Mouse (Mus musculus) adipocyte (in vitro differentiated cells): ENCODE measurements around the gene Rbm33.
A peak's percentile ranks its signal among the peaks of the same experiment; 100 is the strongest.

ENCODE experiments used
- DNase-seq: peaks from one replicate; pipeline ENCODE4 v3.0.0-alpha.2; 2016; ENCODE audit warnings: low spot score

The Rbm33 gene

DNA sequence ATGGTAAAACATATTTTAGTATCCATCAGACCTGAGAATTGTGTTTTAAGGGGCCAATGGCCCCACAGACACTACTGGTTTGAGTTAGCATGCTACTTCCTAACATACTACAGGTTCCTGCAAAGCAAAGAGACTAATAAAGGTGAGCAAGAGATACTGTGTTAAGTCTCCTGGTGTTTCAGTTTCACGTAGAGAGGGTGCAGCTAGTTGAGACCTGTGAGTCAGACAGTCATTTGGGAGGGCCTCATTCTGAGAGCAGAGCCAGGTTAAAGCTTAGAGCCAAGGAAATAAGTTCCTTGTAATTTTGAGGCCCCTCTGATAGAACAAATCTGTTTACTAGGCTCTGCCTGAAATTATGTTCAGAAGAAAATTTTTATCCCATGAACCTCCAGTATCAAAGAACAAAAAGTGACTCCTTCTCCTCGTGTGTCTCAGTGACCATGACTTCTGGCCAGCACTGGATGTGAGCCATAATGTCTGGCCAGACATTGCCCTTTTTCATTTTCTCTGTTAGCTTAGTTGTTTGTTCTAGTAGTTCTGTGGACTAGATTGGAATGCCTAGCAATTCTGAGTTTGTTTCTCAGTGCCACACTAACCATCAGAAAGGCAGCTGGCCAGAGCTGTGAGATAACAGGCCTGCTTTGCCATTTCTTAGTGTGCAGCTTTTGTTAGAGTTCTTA lies 95.2 kb downstream of the Rbm33 start:
- peak; percentile 72 for DNase-seq

DNA sequence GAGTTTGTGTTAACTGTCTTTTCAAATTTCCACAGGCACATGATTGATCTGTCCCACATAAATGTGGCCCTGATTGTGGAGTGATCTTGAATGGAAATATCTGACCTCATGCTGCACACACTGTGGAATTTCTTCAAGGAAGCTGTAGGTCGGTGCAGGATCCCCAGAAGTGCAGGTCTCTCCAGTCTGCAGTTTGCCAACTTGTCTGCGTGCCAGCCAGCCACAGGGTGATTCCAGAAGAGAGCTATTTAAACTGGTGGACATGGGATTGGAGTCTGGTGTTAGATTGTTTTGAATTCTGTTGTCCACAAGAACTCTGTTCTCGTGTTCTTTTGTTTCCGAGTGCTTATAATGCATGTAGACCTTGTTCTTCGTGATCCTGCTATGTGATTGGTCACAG lies 96.6 kb downstream of the Rbm33 start:
- peak; percentile 9 for DNase-seq

DNA sequence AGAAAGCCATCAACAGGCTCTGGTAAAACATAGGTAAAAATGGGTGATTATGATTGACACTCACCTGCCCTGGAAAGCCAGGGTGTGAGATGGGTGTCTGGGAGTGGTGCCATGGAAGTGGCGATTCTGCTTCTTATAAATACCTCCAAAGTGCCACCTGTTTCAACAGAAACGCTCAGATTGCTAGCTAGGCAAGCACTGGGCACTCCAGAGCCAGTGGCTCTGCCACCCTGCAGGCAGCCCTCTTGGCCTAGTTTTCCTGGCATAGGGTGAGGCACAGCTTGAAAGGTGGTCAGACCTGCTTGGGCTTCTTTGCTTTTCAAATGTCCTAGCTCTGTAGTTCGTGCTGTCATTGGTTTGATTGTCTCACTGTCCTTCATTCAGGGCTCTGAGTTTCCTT lies 97.2 kb downstream of the Rbm33 start:
- DNase-seq = no peak

DNA sequence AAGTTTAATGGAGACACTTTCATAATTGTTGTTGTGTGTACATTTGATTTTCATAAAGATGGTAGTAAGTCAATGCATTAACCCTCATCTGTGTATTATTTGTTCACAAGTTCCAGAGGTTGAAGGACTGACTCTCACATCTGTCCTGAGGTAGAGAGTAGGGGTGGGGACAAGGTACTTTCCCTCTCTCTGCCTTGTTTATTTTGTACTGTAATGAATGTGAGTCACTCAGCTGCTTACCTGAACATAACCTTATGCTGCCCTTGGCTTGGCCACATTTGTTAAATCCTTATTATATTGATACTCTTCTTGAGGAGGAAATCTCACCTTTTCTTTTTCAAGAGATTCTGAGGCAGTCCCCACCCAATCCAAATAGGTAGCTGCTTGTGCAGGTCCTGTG lies 99.1 kb downstream of the Rbm33 start:
- DNase-seq = no peak

DNA sequence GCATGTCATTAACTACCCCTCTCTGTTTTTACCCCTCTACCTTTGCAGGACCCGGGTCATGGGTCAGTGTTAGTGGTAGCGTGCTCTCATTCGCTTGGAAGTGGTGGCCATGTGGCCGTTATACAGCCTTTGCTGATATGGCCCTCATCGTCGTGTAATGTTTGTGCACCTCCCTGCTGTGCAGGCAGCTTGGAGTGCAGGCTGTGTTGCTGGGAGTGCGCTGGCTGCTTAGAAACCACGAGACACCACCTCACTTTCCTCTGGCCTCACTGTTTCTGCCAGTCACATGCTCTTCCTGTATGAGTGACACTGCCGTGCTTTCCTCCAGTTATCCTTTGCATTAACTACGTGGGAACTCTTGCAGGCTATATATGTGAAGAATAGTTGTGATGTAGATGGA lies 101.8 kb downstream of the Rbm33 start:
- no peak for DNase-seq

DNA sequence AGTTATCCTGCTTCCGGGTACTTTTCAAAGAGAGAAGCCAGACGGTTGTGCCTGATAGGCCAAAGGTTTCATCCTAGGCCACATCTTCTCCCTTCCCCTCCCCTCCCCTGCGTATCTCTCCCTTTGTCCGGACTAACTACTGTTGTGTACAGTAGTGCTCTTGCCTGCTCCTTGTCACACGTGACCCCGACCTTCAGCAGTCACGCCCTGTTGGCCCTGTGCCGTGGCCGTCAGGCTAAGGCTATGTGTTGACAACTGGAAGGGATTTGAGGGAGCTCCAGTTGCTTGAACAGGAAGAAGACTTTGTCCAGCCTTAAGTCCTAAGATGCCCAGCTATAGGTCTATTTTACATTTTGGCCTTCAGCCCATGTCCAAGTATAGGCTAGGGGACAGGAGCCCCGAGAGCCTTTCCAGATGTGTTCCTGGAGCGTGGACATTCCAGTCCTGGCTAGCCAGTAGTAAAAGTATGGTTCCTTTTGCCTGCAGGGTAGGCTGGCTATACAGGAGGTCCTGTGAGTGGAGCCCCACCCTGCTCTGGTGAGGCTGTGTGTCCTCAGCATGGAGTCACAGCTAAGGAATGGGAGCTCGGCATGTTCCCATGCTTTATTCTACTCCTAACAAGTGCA lies 102.8 kb downstream of the Rbm33 start:
- no peak for DNase-seq

DNA sequence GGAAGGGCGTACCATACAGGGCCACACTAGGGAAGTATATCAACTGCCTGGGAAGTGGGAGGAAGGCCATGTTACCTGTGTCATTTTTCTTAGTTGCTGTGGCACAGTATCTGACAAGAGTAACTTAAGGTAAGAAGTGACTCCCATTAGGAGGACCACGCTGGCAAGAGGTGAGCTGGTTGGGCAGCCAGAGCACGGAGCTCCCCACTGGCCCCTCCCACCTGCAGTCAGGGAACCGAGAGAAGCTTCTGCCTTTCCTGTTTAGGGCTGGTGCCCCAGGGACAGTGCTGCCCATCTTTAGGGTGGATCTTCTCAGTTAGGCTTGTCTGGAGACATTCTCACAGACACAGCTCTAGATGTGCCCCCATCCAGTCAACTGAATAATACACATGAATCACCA lies 106.9 kb downstream of the Rbm33 start:
- no peak for DNase-seq

DNA sequence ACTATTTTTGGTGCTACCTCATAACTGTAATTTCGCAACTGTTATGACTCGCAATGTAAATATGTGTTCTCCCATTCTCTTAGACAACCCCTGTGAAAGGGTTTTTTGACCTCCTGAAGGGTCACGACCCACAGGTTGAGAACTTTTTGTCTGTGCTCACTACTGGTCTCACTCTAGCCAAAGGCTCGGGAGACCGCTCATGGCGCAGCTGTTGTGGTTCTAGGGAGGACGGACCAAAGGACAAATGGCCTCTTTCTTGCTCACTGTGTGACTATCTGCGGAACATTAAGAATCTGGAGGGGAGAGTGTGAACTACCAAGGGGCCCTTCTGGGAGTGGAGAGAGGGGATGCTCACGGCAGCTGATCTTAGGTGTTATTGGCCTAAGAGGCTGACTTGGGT lies 109.0 kb downstream of the Rbm33 start:
- DNase-seq = no peak

DNA sequence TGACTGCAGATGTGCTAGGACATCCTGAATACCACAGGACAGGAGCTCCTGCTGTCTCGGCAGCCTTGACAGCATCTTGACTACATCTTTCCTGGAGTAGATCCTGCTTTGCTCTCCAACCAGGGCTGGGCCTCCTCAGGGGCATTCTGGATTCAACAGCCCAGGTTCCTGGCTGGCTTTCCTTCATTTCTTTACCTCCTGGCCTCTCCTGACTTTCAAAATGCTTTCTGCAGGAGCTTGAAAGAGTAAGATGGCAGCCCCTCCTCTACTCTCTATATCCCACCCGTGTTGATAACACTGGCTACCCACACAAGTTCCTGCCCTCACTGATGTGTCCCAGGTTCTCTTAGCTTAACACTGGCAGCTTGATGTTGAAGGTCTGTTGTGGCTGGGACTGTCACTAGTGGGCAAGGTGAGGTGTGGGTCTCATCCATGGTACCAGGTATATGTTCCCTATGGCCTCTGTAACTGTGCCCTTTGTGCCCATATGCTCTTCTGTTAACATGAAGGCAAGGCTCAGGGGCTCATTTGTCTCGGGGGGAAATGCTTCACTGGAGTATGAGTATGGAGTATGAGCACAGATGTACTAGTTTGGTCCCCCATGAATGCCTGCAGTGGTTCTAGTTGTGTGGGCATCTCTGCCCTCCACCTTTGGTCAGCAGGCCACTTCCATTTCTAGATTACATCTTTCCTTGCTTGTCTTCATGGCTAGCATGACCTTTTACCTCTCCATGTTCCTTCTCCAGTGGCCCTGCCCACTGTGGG lies 133.4 kb downstream of the Rbm33 start:
- no peak for DNase-seq

DNA sequence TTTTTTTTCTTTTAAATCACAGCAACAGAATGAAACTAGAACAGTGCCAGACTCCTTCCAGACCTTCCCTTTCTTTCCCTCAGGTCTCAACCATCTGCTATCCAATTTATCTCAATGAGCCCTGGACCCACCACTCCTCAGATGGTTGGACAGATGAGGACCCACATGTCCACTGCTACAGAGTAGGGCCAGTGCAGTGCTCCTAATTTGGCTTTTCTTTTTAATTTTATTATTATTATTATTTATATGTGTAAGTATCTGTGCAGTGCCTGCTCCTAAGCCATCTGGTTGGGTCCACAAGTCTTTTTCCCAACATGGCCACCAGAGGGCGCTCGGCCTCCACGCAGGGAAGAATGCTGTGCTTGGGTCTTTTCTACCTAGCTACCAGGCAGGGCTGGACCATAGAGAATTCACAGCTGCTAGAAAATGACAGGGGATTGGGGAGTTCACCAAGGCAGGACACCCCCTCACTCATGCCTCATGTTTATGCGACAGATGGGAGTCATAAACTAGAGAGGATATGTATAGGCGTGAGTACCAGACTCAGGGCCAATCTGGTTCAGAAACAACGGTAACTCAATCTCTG lies 134.2 kb downstream of the Rbm33 start:
- peak; percentile 78 for DNase-seq

DNA sequence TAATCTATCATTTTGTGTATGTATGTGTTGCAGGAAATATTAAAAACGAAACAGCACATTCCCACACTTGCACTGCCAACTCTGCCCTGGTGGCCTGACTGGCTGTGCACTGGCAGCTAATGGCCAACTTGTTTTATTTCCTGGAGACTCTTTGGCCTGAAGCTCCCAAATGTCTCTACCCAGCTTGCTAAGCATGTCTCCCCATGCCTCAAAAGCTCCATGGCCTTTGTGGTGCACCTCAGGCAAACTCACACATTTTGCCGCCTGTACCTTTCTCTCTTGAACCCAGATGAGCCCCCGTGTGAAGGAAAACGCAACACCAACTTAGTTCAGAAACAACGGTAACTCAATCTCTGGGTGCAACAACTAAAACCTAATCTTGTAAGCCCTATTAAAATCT lies 136.2 kb downstream of the Rbm33 start:
- DNase-seq = no peak

DNA sequence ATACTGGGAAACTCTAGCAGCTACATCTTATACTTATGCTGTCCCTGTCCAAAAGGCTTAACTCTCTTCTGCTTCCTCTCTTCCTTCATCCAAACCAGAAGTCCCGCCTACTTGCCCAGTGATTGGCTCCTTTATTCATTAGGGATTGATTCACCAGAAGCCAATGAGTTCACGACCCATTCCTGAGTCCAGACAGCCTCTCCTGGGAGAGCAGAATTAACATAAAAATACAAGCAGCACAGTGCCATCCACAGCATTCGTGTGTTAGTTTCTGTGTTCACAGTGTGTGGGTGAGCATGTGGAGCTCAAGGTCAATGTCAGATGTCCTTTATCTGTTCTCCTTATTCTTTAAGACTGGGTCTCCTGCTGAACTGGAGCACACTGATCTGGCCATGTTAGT lies 136.6 kb downstream of the Rbm33 start:
- DNase-seq = no peak

DNA sequence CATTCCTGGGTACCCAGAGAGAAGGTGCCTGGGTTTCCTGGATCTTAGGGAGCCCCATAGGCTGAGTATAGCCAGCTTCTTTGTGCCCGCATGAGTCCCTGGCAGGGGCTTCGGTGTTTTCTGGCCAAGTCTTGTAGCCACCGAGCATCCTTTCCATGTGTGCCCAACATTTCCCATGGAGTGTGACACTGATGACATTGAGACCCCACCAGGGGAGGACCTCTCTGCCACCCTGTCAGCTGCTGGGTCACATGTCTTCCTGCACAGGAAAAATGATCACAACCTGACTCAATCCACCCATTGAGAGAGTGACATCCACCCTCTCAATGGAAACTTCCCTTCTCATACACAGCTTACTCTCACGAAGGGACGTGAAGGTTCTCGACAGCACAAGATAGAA lies 137.6 kb downstream of the Rbm33 start:
- DNase-seq = no peak

DNA sequence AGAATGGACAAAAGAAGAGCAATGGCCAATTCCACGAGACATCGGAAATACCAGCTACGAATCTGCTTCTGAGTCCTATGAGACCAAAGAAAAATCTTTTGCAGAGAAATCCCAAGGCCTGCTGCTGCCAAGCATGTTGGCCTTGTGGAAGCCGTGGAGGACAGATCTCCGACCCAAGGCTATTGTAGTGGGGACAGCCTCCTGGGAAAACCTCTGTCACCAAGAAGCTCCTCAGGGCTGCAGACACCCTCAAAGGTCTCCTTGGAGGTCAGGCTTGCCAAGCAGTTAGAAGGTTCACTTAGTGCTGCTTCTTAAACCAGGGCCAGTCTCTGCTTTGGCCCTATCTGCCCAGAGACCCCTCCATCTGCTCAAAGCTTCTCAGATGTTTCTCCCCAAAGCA lies 138.8 kb downstream of the Rbm33 start:
- no peak for DNase-seq

DNA sequence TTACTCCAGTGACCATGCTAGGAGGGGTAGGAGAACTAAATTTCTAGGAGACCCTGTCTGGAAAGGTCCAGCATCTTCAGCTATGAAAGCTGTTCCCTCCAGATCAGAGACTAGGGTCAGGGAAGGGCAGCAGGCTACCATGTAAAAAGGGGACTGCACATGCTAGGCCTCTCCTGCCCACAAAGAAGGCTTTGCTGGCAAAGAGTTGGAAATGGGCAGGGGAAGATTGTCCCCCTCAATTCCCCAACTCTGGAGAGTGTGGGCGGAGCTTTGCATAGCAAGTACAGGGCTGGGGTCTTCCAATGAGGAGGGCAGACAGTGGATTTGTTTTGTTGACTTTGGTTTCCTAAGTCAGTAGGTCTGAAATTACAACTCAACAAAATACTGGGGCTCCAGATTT lies 139.4 kb downstream of the Rbm33 start:
- DNase-seq = no peak

DNA sequence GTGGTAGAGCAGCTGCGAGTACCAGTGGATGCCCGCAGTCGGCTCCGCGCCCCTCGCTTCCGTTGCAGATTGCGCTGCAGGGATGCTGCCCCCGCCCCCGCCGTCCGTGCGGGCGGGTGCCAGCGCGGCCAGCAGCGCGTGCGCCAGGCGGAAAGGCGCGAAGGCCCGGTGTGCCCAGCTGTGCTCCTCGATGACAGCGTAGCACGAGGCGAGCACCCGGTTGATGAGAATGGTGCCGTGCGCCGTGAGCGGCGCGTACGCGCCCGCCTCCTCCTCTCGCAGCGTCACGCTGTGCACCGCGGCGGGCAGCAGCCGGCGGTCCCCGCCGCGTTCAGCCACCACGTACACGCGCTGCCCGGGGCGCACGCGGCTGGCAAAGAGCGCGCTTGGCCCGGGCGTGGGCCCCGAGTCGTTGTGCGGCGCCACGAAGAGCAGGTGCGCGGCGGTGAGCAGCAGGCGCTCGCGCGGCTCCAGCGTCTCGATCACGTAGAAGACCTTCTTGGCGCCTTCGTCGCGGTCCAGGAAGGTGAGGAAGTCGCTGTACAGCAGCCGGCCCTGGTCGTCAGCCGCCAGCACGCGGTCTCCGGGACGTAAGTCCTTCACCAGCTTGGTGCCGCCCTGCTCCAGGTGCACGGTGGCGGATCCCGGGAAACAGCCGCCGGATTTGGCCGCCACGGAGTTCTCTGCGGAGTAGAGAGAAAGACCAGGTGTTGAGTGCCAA lies 141.2 kb downstream of the Rbm33 start:
- DNase-seq = no peak

DNA sequence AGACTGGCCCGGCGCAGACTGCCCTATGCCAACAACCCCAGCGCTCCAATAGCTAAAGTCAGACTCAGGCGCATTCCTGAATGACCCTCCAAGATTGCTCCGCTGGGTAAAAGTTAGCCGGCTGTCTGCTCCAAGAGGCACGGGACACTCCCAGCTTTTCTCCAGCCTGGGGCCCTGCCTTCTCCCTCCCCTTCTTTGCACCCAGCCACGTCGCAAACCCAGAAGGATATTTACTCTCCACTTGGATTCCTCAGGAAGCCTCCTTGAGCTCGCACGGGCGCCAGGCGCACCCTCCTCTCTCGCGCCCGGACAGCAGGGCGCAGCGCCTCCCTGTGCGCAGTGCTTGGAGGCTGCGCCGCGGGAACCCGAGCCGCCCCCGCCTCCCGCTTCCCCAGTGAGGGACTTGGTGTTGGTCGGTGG lies 141.9 kb downstream of the Rbm33 start:
- DNase-seq = no peak

DNA sequence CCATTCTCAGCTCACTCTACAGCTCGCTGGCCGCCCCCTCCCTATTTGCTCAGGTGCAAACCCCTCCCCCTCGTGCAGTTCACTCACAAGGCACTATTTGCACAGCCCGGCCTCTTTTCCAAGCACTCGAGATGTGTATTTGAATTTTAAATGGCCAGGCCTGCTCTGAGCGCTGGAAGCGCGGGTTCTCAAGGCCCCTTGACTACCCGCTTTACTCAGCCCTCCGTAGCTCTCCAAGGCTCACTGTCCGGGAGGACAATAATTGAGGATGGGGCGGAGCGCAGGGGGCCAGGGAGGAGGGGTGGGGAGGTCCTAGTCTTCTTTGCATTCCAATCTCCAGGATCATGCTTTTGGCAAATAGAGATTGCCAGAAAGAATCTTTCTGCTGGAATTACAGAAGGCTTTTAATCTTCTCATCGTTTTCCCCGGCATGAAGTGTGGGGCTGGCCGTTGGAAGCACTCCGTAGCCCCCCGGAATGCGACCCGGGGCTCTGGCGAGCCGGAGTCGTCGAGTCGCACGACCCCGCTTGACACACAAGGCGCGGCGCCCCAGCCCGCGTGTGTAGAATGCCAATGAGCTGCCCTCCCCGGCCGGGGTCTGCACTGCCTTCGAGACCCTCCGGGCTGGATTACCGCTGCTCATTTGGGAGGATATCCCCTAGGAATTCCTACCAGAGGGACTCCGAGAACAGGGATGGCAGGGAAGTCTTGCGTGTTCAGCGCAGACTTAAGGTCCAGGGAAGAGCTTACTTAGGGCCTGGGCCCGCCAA lies 142.7 kb downstream of the Rbm33 start:
- no peak for DNase-seq

DNA sequence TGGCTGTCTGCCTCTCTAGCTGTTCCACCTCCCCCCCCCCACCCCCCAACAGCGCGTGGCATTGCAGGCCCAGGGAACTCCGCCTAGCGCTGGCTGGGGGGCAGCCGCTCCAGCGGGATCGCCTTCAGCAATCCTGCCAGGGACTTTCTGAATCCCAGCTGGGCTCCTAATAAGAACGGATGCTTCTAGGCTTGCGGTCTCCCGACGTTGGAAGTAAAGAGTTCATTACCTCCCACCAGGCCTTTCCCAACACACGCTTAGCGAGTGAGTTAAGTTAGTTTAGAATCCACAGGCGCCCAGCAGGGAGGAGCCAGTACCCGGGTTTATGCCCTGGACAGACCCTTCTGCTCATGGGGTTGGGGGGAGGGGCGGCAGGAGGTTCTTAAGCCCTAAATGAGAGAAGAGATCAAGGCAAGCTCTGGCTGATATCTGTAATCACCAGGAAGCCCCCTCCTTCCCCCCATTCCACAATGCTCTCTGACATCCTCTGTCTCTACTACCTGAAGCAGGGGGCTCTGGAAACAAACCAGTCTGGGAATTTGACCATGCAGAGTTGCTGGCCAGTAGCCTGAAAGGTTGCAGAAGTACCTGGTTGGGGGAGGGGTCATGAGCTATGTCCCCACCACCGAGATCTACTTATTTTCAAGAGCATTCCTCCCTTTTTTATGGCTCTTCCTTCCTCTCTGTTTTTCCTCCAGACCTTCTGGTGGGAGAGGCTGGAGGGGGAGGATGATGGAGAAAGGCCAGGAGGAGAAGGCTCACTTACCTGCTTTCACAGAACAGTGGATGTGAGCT lies 143.8 kb downstream of the Rbm33 start:
- DNase-seq = no peak

DNA sequence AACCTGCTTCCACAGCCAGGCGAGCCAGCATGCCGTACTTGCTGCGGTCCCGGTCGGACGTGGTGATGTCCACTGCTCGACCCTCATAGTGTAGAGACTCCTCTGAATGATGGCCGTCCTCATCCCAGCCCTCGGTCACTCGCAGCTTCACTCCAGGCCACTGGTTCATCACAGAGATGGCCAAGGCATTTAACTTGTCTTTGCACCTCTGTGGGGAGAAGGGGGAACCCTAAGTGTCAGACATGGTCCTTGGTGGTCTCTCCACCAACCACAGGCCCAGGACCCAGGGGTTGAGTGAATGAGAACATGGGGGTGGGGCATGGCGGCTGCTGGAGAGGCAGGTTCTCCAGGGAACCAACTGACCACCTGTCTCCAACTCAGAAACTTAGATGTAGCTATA lies 144.5 kb downstream of the Rbm33 start:
- no peak for DNase-seq
